9 mouse cellular contexts compared by ENCODE assay signal in genomic region chr7:44525126-44525832, GRCm38 (mm10). TPM values are rescaled to one million over a fixed set of nuclear protein-coding genes. Genes with fewer than 3 reads are reported as not detected.
DNase-seq lines count a peak whose midpoint lies in the region; ATAC-seq and TF ChIP-seq lines count a peak whose summit lies in the region.
"Had no signal": no experiment of that assay in that cellular context is flagged by ENCODE, and none has a peak within 500 bp of the region (broad histone marks: within the 10 kb centered on the region; RNA-seq: fewer than 3 reads in every experiment).

No protein-coding gene starts in this region.

- H3K36me3 ChIP-seq in hindbrain, embryonic 14.5 days (replicated peaks; ENCODE audit: control insufficient read depth, insufficient read depth): no peaks in the 10 kb centered on the region

- H3K4me3 ChIP-seq in gastrocnemius, adult 2 months: peak overlapping the region; percentile 79
- H3K4me3 ChIP-seq in hindbrain, embryonic 14.5 days (replicated peaks; ENCODE audit: low read length): no peak overlapping the region

- no peaks in the 10 kb centered on the region for H3K9me3 ChIP-seq in hindbrain, embryonic 14.5 days (ENCODE audit: control insufficient read depth, low read length)

- peak overlapping the region; percentile 26; the same call in 1 of the 2 replicates for H3K4me2 ChIP-seq in hindbrain, embryonic 14.5 days (replicated peaks)

- TF ChIP-seq CTCF in gastrocnemius, adult 2 months (IDR thresholded peaks at IDR 0.05): no peak

- DNase-seq in left cerebral cortex, postnatal 10 days (ENCODE audit: extremely low spot score in 1 of 2, low spot score in 2 of 2): peak; percentile 31 to 89
- DNase-seq in left cerebral cortex, adult 8-10 months (ENCODE audit: low spot score in 2 of 2): no peak
- DNase-seq in adrenal gland, postnatal 4 days (ENCODE audit: low spot score in 2 of 2): peak; percentile 49 to 60
- DNase-seq in gastrocnemius, adult 2 months: peak; percentile 98
- DNase-seq in hindbrain, embryonic 14.5 days (ENCODE audit: low spot score): peak; percentile 34
- peak; percentile 38 to 41 for DNase-seq in left cerebral cortex, postnatal 25 days (ENCODE audit: low spot score in 2 of 2)
- DNase-seq in ovary, postnatal 10 days (ENCODE audit: low spot score): peak; percentile 71
- DNase-seq in c-Kit-positive CD71-positive TER-119-positive erythroid progenitor cells, embryonic 14.5 days (ENCODE audit: low spot score): no peak

- no peak overlapping the region for H3K9ac ChIP-seq in hindbrain, embryonic 14.5 days

- 11% methylated on average over 22 of the region's 22 CpGs for WGBS in hindbrain, embryonic 14.5 days

- ATAC-seq in hindbrain, embryonic 14.5 days (ENCODE audit: low FRiP score): no peak

- H3K4me1 ChIP-seq in hindbrain, embryonic 14.5 days (replicated peaks; ENCODE audit: control insufficient read depth, insufficient read depth, low read length): no peaks in the 10 kb centered on the region

- peak overlapping the region; percentile 99 for H3K27ac ChIP-seq in gastrocnemius, adult 2 months
- no peak overlapping the region for H3K27ac ChIP-seq in hindbrain, embryonic 14.5 days

- H3K27me3 ChIP-seq in hindbrain, embryonic 14.5 days (ENCODE audit: control insufficient read depth, insufficient read depth, low read length): peaks cover 35% of the 10 kb centered on the region

- intact Hi-C loops in left cerebral cortex, postnatal 10 days (cut with DNase I): loop anchor here (10.0 kb wide), 1 partner anchor 120 kb away; no protein-coding TSS in a partner anchor
- intact Hi-C loops in gastrocnemius, adult 2 months (cut with DNase I): no loop called here
- intact Hi-C loops in left cerebral cortex, postnatal 25 days (cut with DNase I): no loop called here

RNA-seq across cellular contexts. Expression of gene Mybpc2, which starts 0.8 kb away (rescaled TPM):
- under 1 TPM; 0.09 to 0.53 TPM for total RNA-seq in left cerebral cortex, postnatal 10 days (2021)
- 1 to 10 TPM in 2 of 4 experiments, under 1 TPM in 2; 0.63 to 2.2 (median 1.4) TPM for total RNA-seq in left cerebral cortex, adult 8-10 months (2022)
- total RNA-seq in adrenal gland, postnatal 4 days (2021): 1 to 10 TPM; 6.6 to 9.9 TPM
- total RNA-seq in gastrocnemius, adult 2 months (2021): 1,000 to 10,000 TPM; 2,660 to 4,973 TPM
- polyA plus RNA-seq in hindbrain, embryonic 14.5 days (2014; fragmentation: Nextera tagmentation; extraction: Ambion mirVana): 0.05 and 0.09 TPM in 2 replicates
- total RNA-seq in left cerebral cortex, postnatal 25 days (2021): not detected
- total RNA-seq: MEL had no signal

RNA-seq across cellular contexts. Expression of gene Spib, which starts 6.6 kb away (rescaled TPM):
- total RNA-seq in left cerebral cortex, postnatal 10 days (2021): under 1 TPM in 1 of 2 experiments, not detected in 1; 0.13 TPM
- under 1 TPM in 1 of 4 experiments, not detected in 3; 0.22 TPM for total RNA-seq in left cerebral cortex, adult 8-10 months (2022)
- total RNA-seq in adrenal gland, postnatal 4 days (2021): 1 to 10 TPM in 1 of 2 experiments, under 1 TPM in 1; 0.84 to 2.9 TPM
- under 1 TPM in 1 of 2 experiments, not detected in 1; 0.08 TPM for total RNA-seq in gastrocnemius, adult 2 months (2021)
- 0.09 TPM in 1 of 2 replicates, not detected in the other for polyA plus RNA-seq in hindbrain, embryonic 14.5 days (2014; fragmentation: Nextera tagmentation; extraction: Ambion mirVana)
- under 1 TPM in 1 of 2 experiments, not detected in 1; 0.11 TPM for total RNA-seq in left cerebral cortex, postnatal 25 days (2021)

RNA-seq across cellular contexts. Expression of gene Pold1, which starts 23.4 kb away (rescaled TPM):
- 1 to 10 TPM; 6.9 to 7.2 TPM for total RNA-seq in left cerebral cortex, postnatal 10 days (2021)
- 10 to 100 TPM; 10.5 to 13.8 (median 12.8) TPM for total RNA-seq in left cerebral cortex, adult 8-10 months (2022)
- total RNA-seq in adrenal gland, postnatal 4 days (2021): 10 to 100 TPM; 41.4 to 49.3 TPM
- total RNA-seq in gastrocnemius, adult 2 months (2021): 1 to 10 TPM; 4.1 to 5.1 TPM
- polyA plus RNA-seq in hindbrain, embryonic 14.5 days (2014; fragmentation: Nextera tagmentation; extraction: Ambion mirVana): 14.0 and 17.9 TPM in 2 replicates
- 1 to 10 TPM; 5.7 to 6.0 TPM for total RNA-seq in left cerebral cortex, postnatal 25 days (2021)

RNA-seq across cellular contexts. Expression of gene Nr1h2, which starts 28.5 kb away (rescaled TPM):
- 10 to 100 TPM; 49.6 to 53.6 TPM for total RNA-seq in left cerebral cortex, postnatal 10 days (2021)
- 10 to 100 TPM; 61.1 to 71.4 (median 64.3) TPM for total RNA-seq in left cerebral cortex, adult 8-10 months (2022)
- 100 to 1,000 TPM; 128 to 129 TPM for total RNA-seq in adrenal gland, postnatal 4 days (2021)
- total RNA-seq in gastrocnemius, adult 2 months (2021): 10 to 100 TPM; 40.6 to 42.7 TPM
- 50.7 and 53.6 TPM in 2 replicates for polyA plus RNA-seq in hindbrain, embryonic 14.5 days (2014; fragmentation: Nextera tagmentation; extraction: Ambion mirVana)
- 10 to 100 TPM; 64.6 to 68.6 TPM for total RNA-seq in left cerebral cortex, postnatal 25 days (2021)

RNA-seq across cellular contexts. Expression of gene Fam71e1, which starts 28.9 kb away (rescaled TPM):
- total RNA-seq in left cerebral cortex, postnatal 10 days (2021): 10 to 100 TPM; 24.4 to 26.8 TPM
- 10 to 100 TPM; 19.7 to 22.5 (median 20.8) TPM for total RNA-seq in left cerebral cortex, adult 8-10 months (2022)
- total RNA-seq in adrenal gland, postnatal 4 days (2021): 10 to 100 TPM; 21.6 to 22.7 TPM
- total RNA-seq in gastrocnemius, adult 2 months (2021): 1 to 10 TPM; 2.4 to 5.5 TPM
- 10.9 and 23.8 TPM in 2 replicates for polyA plus RNA-seq in hindbrain, embryonic 14.5 days (2014; fragmentation: Nextera tagmentation; extraction: Ambion mirVana)
- 10 to 100 TPM; 17.4 to 18.9 TPM for total RNA-seq in left cerebral cortex, postnatal 25 days (2021)

Comparison
In these comparisons a context has a peak if more than half of its experiments do, and no peak if none do; other contexts are left out.
1. DNase-seq: peak in left cerebral cortex, postnatal 10 days (2 of 2), adrenal gland, postnatal 4 days (2 of 2), gastrocnemius, adult 2 months (single experiment), hindbrain, embryonic 14.5 days (single experiment), left cerebral cortex, postnatal 25 days (2 of 2) and ovary, postnatal 10 days (single experiment); none in left cerebral cortex, adult 8-10 months (0 of 2) and c-Kit-positive CD71-positive TER-119-positive erythroid progenitor cells, embryonic 14.5 days (single experiment).
2. RNA of gene Mybpc2, which starts 0.8 kb away (total RNA-seq): 2,660 to 4,973 TPM in gastrocnemius, adult 2 months; 6.6 to 9.9 TPM in adrenal gland, postnatal 4 days, 0.63 to 2.2 TPM in left cerebral cortex, adult 8-10 months, 0.09 to 0.53 TPM in left cerebral cortex, postnatal 10 days and not detected in left cerebral cortex, postnatal 25 days; every median in the first group is over 100 times any median in the second.